Comparison of ENCODE assay signal across 9 mouse cellular contexts in the genomic region with DNA sequence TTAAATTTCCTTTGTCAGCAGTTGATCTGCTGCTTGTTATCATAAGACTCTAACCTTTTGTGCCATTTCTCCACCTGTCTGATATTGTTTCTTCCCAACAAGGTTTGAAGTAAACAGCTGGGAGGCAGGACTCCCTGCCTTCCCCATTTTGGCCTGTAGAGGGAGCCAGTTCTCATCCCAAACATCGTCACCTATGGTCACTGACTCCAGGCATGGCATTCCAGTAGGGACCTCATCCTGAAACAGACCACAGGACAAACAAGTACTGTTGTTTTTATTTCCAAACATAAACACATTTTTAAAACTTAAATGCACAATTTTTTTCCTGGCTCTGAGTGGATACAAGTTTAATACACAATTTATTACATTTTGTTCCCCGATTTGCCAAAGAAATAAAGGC. TPM values are rescaled to one million over a fixed set of nuclear protein-coding genes. Genes with fewer than 3 reads are reported as not detected.
DNase-seq lines count a peak whose midpoint lies in the region; ATAC-seq lines count a peak whose summit lies in the region.
"Had no signal": no experiment of that assay in that cellular context is flagged by ENCODE, and none has a peak within 500 bp of the region (broad histone marks: within the 10 kb centered on the region; RNA-seq: fewer than 3 reads in every experiment).

No protein-coding gene starts in this region.

- 49% methylated on average over 2 of the region's 2 CpGs for WGBS in kidney, embryonic 16.5 days

- intact Hi-C loops in left cerebral cortex, postnatal 36 days (cut with DNase I), result loop anchor here (5.0 kb wide), 1 partner anchor 274 kb away; no protein-coding TSS in a partner anchor

- H3K27me3 ChIP-seq in kidney, embryonic 16.5 days (ENCODE audit: insufficient read depth, low read length), result no peaks in the 10 kb centered on the region

- no peaks in the 10 kb centered on the region for H3K36me3 ChIP-seq in kidney, embryonic 16.5 days (ENCODE audit: insufficient read depth, low read length)

- no peak overlapping the region for H3K4me3 ChIP-seq in kidney, embryonic 16.5 days (ENCODE audit: low read length)
- H3K4me3 ChIP-seq: erythroblast, embryonic 14.5 days had no signal

- no peak overlapping the region for H3K27ac ChIP-seq in kidney, embryonic 16.5 days (ENCODE audit: low read length)

- no peaks in the 10 kb centered on the region for H3K9me3 ChIP-seq in kidney, embryonic 16.5 days (ENCODE audit: low read length)

- no peak overlapping the region for H3K9ac ChIP-seq in kidney, embryonic 16.5 days (replicated peaks; ENCODE audit: low read length)

- DNase-seq in kidney, adult 11 months, result peak; percentile 35
- DNase-seq in adrenal gland, postnatal 10 days, result peak; percentile 81
- DNase-seq in embryo, embryonic 10 days (ENCODE audit: low spot score), result peak; percentile 72
- peak; percentile 75 for DNase-seq in kidney, adult 18-20 months
- peak; percentile 19 to 40 for DNase-seq in left cerebral cortex, postnatal 36 days (ENCODE audit: low spot score in 2 of 2)
- peak; percentile 23 for DNase-seq in retina, adult 2 months (ENCODE audit: low read depth, low spot score)
- peak; percentile 43 for DNase-seq in urinary bladder, postnatal 14 days (ENCODE audit: low spot score)

- no peaks in the 10 kb centered on the region for H3K4me1 ChIP-seq in kidney, embryonic 16.5 days (ENCODE audit: insufficient read depth, low read length)

- no peak for ATAC-seq in kidney, embryonic 16.5 days (ENCODE audit: low FRiP score, low TSS enrichment)

- no peak overlapping the region for H3K4me2 ChIP-seq in kidney, embryonic 16.5 days (replicated peaks; ENCODE audit: low read depth, low read length)

RNA-seq across cellular contexts. Expression of a gene that starts 40.1 kb away (rescaled TPM):
- 3.4 and 3.8 TPM in 2 replicates for polyA plus RNA-seq in kidney, embryonic 16.5 days (2015; fragmentation: Nextera tagmentation; extraction: Ambion mirVana)
- under 1 TPM in 1 of 2 experiments, not detected in 1; 0.21 TPM for total RNA-seq in adrenal gland, postnatal 10 days (2021)
- 1 to 10 TPM; 3.0 to 3.4 TPM for total RNA-seq in left cerebral cortex, postnatal 36 days (2021)

RNA-seq across cellular contexts. Expression of a gene that starts 47.2 kb away (rescaled TPM):
- 45.4 and 53.3 TPM in 2 replicates for polyA plus RNA-seq in kidney, embryonic 16.5 days (2015; fragmentation: Nextera tagmentation; extraction: Ambion mirVana)
- not detected for total RNA-seq in adrenal gland, postnatal 10 days (2021)
- total RNA-seq in left cerebral cortex, postnatal 36 days (2021), result under 1 TPM; 0.12 to 0.59 TPM
- polyA plus RNA-seq: erythroblast, embryonic 14.5 days had no signal

RNA-seq across cellular contexts. Expression of a gene that starts 58.5 kb away (rescaled TPM):
- 0.61 and 0.94 TPM in 2 replicates for polyA plus RNA-seq in kidney, embryonic 16.5 days (2015; fragmentation: Nextera tagmentation; extraction: Ambion mirVana)
- total RNA-seq in adrenal gland, postnatal 10 days (2021), result 10 to 100 TPM; 10.4 to 14.3 TPM
- total RNA-seq in left cerebral cortex, postnatal 36 days (2021), result 1 to 10 TPM; 8.1 to 8.9 TPM

Comparison
In these comparisons a context has a peak if more than half of its experiments do, and no peak if none do; other contexts are left out.
1. DNase-seq: peak in every context shown above with its lines; median percentile 81 in adrenal gland, postnatal 10 days; 75 in kidney, adult 18-20 months; 72 in embryo, embryonic 10 days; 43 in urinary bladder, postnatal 14 days; 35 in kidney, adult 11 months; 30 in left cerebral cortex, postnatal 36 days; 23 in retina, adult 2 months.